Mouse (Mus musculus) erythroblast, embryonic 14.5 days (primary cell): ENCODE data around the gene Erp44.

ENCODE experiments used
- GATA1 ChIP-seq: IDR thresholded peaks from 2 replicates; pipeline ENCODE4 v1.6.1; 2012; ENCODE audit warnings: low read length, inconsistent platforms, mixed read lengths
- TAL1 ChIP-seq: IDR thresholded peaks from 3 replicates; pipeline ENCODE4 v1.6.1; 2012; ENCODE audit warnings: low read length, inconsistent platforms, mixed read lengths

GRCm38 (mm10) chr4:48277011-48277410 is 2.3 kb downstream of the Erp44 start:
- TF ChIP-seq TAL1 (no peak), GATA1 (no peak)
